Mouse (Mus musculus) left cerebral cortex, postnatal 4 days (tissue): ENCODE data around the gene Fcgbp. TPM values are rescaled to one million over a fixed set of nuclear protein-coding genes. Genes with fewer than 3 reads are reported as not detected.

Experiments
- DNase-seq: peaks from one replicate; pipeline ENCODE4 v3.0.0-alpha.2; 2022
- intact Hi-C: fragments of 180-260 bp; cut with DNase I; formaldehyde crosslinking; loops from one replicate; pipeline ENCODE4 v1.15.1; 2025
- total RNA-seq, 2 experiments: library from RNA; stranded (reverse); gene quantifications; 2 replicates each; pipeline ENCODE4 v1.2.3; 2021

Gene Fcgbp
- total RNA-seq, 2 experiments from 2014 or later = 0.10 TPM; not detected in 1

DNA sequence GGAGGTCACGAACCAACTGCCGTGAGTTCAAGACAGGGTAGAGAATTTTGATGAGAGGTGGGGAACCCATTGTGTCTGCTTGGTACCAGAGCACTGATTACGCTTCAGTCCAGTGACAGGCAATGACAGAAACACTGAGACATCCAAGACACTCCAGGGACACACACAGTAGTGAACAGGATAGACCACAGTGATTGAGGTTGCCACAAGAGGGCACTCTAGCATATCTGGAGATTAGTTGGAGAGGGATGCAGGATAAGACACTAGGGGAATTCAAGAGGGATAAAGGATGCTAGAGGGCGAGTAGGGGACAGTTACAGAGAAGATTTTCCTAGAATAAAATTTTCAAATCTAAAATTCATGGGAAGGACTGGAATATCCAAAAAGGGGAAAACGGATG is 66.6 kb downstream of the Fcgbp start:
- intact Hi-C loops = no loop called here
- DNase-seq = peak; percentile 63

GRCm38 (mm10) chr7:28148263-28148662 is 77.2 kb downstream of the Fcgbp start:
- intact Hi-C loops = no loop called here
- DNase-seq = peak; percentile 79

DNA sequence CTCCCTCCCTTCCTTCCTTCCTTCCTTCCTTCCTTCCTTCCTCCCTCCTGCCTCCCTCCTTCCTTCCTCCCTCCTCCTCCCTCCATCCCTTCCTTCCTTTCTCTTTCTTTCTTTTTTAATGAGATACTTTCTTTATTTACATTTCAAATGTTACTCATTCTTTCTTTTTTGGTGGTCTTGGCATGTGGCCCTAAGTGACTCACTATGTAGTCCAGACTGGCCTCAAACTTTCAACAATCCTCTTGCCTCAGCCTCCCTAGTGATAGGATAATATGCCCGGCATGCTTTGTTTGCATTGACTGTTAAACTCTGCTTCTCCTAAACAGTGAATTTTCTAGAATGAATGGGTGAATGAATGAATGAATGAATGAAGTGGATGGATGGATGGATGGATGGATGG is 78.8 kb downstream of the Fcgbp start:
- DNase-seq = no peak

DNA sequence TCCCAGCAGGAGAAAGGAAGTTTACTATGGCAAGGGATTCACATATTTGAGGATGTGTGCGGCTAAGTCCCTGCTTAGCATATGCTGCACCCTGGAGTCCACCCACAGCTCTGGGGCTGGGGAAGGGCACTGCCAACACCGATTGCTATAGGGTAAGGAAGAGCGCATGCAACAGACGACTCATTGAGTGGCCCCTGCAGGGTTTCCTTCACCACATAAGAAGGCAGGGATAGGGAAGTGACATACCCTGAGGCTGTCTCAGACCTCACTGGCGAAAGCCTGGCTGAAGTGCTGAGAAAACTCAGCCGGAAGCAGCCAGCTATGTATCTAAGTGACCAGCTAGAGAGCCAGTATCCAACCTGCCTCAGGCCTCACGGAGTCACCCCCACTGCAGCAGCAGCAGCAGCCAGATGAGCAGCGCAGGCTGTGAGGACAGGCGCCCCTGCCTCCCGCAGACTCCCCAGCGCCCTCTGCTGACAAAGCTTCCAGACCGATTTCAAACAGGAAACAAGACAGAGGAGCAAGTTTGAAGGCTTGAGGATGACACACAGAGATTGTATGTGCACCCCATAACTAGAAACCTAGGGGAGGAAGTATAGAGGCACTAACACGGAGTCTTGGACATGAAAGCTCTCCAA is 80.7 kb downstream of the Fcgbp start:
- intact Hi-C loops = loop anchor here (10.0 kb wide), 1 partner anchor 47 kb away; no protein-coding TSS in a partner anchor
- DNase-seq = peak; percentile 63

More for the DNA sequence above, 78.8 kb downstream of the Fcgbp start:
- intact Hi-C loops = loop anchor here (10.0 kb wide), 1 partner anchor 45 kb away; no protein-coding TSS in a partner anchor

- peak; percentile 62 for DNase-seq
- intact Hi-C loops = loop anchor here (10.0 kb wide), 1 partner anchor 49 kb away; no protein-coding TSS in a partner anchor
These were observed 82.6 kb downstream of the Fcgbp start for GRCm38 (mm10) chr7:28153595-28153994.

- DNase-seq = no peak
- intact Hi-C loops = loop anchor here (10.0 kb wide), 1 partner anchor 54 kb away; no protein-coding TSS in a partner anchor
These were observed 88.3 kb downstream of the Fcgbp start for GRCm38 (mm10) chr7:28159292-28159691.

GRCm38 (mm10) chr7:28159893-28160292 is 88.9 kb downstream of the Fcgbp start:
- no peak for DNase-seq
- intact Hi-C loops = loop anchor here (10.0 kb wide), 1 partner anchor 55 kb away; no protein-coding TSS in a partner anchor

GRCm38 (mm10) chr7:28161163-28161749 is 90.2 kb downstream of the Fcgbp start:
- DNase-seq = no peak

GRCm38 (mm10) chr7:28165406-28165805 is 94.4 kb downstream of the Fcgbp start:
- intact Hi-C loops = loop anchor here (5.0 kb wide), 1 partner anchor 113 kb away; the partner anchor contains the start of gene Psmc4
- DNase-seq = no peak

More at GRCm38 (mm10) chr7:28161163-28161749, 90.2 kb downstream of the Fcgbp start:
- intact Hi-C loops = no loop called here

GRCm38 (mm10) chr7:28168320-28169115 is 97.5 kb downstream of the Fcgbp start:
- intact Hi-C loops = loop anchor here (5.0 kb wide), 1 partner anchor 116 kb away; the partner anchor contains the start of gene Psmc4
- DNase-seq = peak; percentile 89

GRCm38 (mm10) chr7:28169489-28170422 is 98.7 kb downstream of the Fcgbp start, which contains the start of gene Fbl:
Fbl (plus strand) TSS chr7:28169710.
- DNase-seq = peak; percentile 92
- intact Hi-C loops = loop anchor here (5.0 kb wide), 1 partner anchor 117 kb away; the partner anchor contains the start of gene Psmc4

Other genes with a start within 250 kb of the Fcgbp start
- gene Zfp59, start 232.6 kb upstream of the Fcgbp start, total RNA-seq = 1 to 10 TPM; 5.8 to 6.2 TPM
- gene Zfp607a, start 213.7 kb upstream of the Fcgbp start, total RNA-seq = 1 to 10 TPM; 3.6 to 4.0 TPM
- gene Zfp974, start 141.8 kb upstream of the Fcgbp start, total RNA-seq = 10 to 100 TPM; 19.6 to 20.8 TPM
- 10 to 100 TPM; 27.8 to 28.5 TPM for gene Zfp780b, start 92.1 kb upstream of the Fcgbp start, total RNA-seq
- gene Zfp850, start 57.1 kb upstream of the Fcgbp start, total RNA-seq = 1 to 10 TPM; 8.7 to 8.9 TPM
- gene Psmc4, start 21.1 kb upstream of the Fcgbp start, total RNA-seq = 100 to 1,000 TPM; 139 to 142 TPM
- not detected for gene 9530053A07Rik, start 58.2 kb downstream of the Fcgbp start, total RNA-seq
- gene Fbl, start 98.5 kb downstream of the Fcgbp start, total RNA-seq = 100 to 1,000 TPM; 113 to 121 TPM
- 10 to 100 TPM; 27.9 TPM for gene Dyrk1b, start 108.2 kb downstream of the Fcgbp start, total RNA-seq
- 10 to 100 TPM; 73.3 to 78.0 TPM for gene Eid2, start 196.6 kb downstream of the Fcgbp start, total RNA-seq
- gene Eid2b, start 206.5 kb downstream of the Fcgbp start, total RNA-seq = 10 to 100 TPM; 44.2 to 46.9 TPM
- 1 to 10 TPM; 1.1 to 1.3 TPM for gene Selenov, start 219.9 kb downstream of the Fcgbp start, total RNA-seq
- 1 to 10 TPM; 6.9 to 8.1 TPM for gene Dll3, start 231.0 kb downstream of the Fcgbp start, total RNA-seq
- 10 to 100 TPM; 59.7 to 66.7 TPM for gene Timm50, start 240.8 kb downstream of the Fcgbp start, total RNA-seq